8 mouse cellular contexts compared by ENCODE assay signal in genomic region chr17:67175836-67176235, GRCm38 (mm10).
DNase-seq lines count a peak whose midpoint lies in the region; ATAC-seq and TF ChIP-seq lines count a peak whose summit lies in the region.

No protein-coding gene starts in this region.

- H3K4me1 ChIP-seq in liver, adult 2 months (ENCODE audit: control insufficient read depth, insufficient read depth, low read length): no peaks in the 10 kb centered on the region
- H3K4me1 ChIP-seq in liver, embryonic 11.5 days (replicated peaks; ENCODE audit: control insufficient read depth, insufficient read depth, low read length): no peaks in the 10 kb centered on the region
- no peaks in the 10 kb centered on the region for H3K4me1 ChIP-seq in embryonic facial prominence, embryonic 11.5 days (ENCODE audit: control insufficient read depth, insufficient read depth, low read length)
- no peaks in the 10 kb centered on the region for H3K4me1 ChIP-seq in hindbrain, embryonic 12.5 days

- peak; percentile 45 for DNase-seq in liver, adult 2 months (ENCODE audit: extremely low read depth, low read depth, low spot score)
- no peak for DNase-seq in liver, embryonic 11.5 days (ENCODE audit: low spot score)
- DNase-seq in adrenal gland, postnatal 10 days: peak; percentile 41
- peak; percentile 71 for DNase-seq in embryonic facial prominence, embryonic 11.5 days (ENCODE audit: low spot score)
- peak; percentile 22 to 54 for DNase-seq in left cerebral cortex, adult 9 months (ENCODE audit: low spot score in 2 of 2)
- DNase-seq in retina, postnatal 1 day: peak; percentile 57
- DNase-seq in yolk sac, embryonic 10.5 days (ENCODE audit: low spot score): no peak

- no peaks in the 10 kb centered on the region for H3K27me3 ChIP-seq in liver, adult 2 months (ENCODE audit: control insufficient read depth, insufficient read depth, low read length)
- H3K27me3 ChIP-seq in liver, embryonic 11.5 days (replicated peaks; ENCODE audit: control insufficient read depth, insufficient read depth, low read length): no peaks in the 10 kb centered on the region
- no peaks in the 10 kb centered on the region for H3K27me3 ChIP-seq in embryonic facial prominence, embryonic 11.5 days (ENCODE audit: control insufficient read depth, insufficient read depth, low read length)
- no peaks in the 10 kb centered on the region for H3K27me3 ChIP-seq in hindbrain, embryonic 12.5 days

- no peak for ATAC-seq in liver, embryonic 11.5 days (replicated peaks; ENCODE audit: low FRiP score)
- ATAC-seq in embryonic facial prominence, embryonic 11.5 days (replicated peaks; ENCODE audit: insufficient number of reproducible peaks, low FRiP score, low TSS enrichment, low read depth): 0 out of 2 replicates have a peak, but pooled peaks have one; percentile 44
- ATAC-seq in hindbrain, embryonic 12.5 days (ENCODE audit: low FRiP score): 0 out of 2 replicates have a peak, but pooled peaks have one; percentile 13

- no peak overlapping the region for H3K9ac ChIP-seq in liver, adult 2 months (ENCODE audit: low read depth, low read length)
- no peak overlapping the region for H3K9ac ChIP-seq in liver, embryonic 11.5 days (ENCODE audit: low read depth, low read length)
- H3K9ac ChIP-seq in embryonic facial prominence, embryonic 11.5 days (replicated peaks; ENCODE audit: low read length): no peak overlapping the region
- no peak overlapping the region for H3K9ac ChIP-seq in hindbrain, embryonic 12.5 days

- peak; percentile 31; the same call in 1 of the 2 replicates for TF ChIP-seq CTCF in liver, adult 2 months (IDR thresholded peaks at IDR 0.05; ENCODE audit: low read depth, low read length)

- H3K79me2 ChIP-seq in liver, adult 2 months (ENCODE audit: control insufficient read depth, insufficient read depth, low read length): no peaks in the 10 kb centered on the region

- H3K9me3 ChIP-seq in liver, embryonic 11.5 days (ENCODE audit: control insufficient read depth, low read length): no peaks in the 10 kb centered on the region
- no peaks in the 10 kb centered on the region for H3K9me3 ChIP-seq in embryonic facial prominence, embryonic 11.5 days (replicated peaks; ENCODE audit: control insufficient read depth, low read length)
- no peaks in the 10 kb centered on the region for H3K9me3 ChIP-seq in hindbrain, embryonic 12.5 days (replicated peaks)

- WGBS in liver, adult 2 months: 5% methylated on average over 2 of the region's 2 CpGs
- WGBS in liver, embryonic 11.5 days: 52% methylated on average over 2 of the region's 2 CpGs
- 74% methylated on average over 2 of the region's 2 CpGs for WGBS in embryonic facial prominence, embryonic 11.5 days
- WGBS in hindbrain, embryonic 12.5 days: 51% methylated on average over 2 of the region's 2 CpGs

- H3K4me2 ChIP-seq in liver, embryonic 11.5 days: no peak overlapping the region
- no peak overlapping the region for H3K4me2 ChIP-seq in embryonic facial prominence, embryonic 11.5 days (ENCODE audit: low read depth, low read length)
- H3K4me2 ChIP-seq in hindbrain, embryonic 12.5 days (replicated peaks): no peak overlapping the region

- no peak overlapping the region for H3K4me3 ChIP-seq in liver, adult 2 months (ENCODE audit: insufficient read depth, low read depth, low read length)
- no peak overlapping the region for H3K4me3 ChIP-seq in liver, embryonic 11.5 days (ENCODE audit: low read depth, low read length)
- H3K4me3 ChIP-seq in embryonic facial prominence, embryonic 11.5 days (ENCODE audit: low read depth, low read length): no peak overlapping the region
- no peak overlapping the region for H3K4me3 ChIP-seq in hindbrain, embryonic 12.5 days

- no peaks in the 10 kb centered on the region for H3K36me3 ChIP-seq in liver, adult 2 months (ENCODE audit: control insufficient read depth, insufficient read depth, low read length)
- no peaks in the 10 kb centered on the region for H3K36me3 ChIP-seq in liver, embryonic 11.5 days (ENCODE audit: control insufficient read depth, insufficient read depth, low read length)
- H3K36me3 ChIP-seq in embryonic facial prominence, embryonic 11.5 days (replicated peaks; ENCODE audit: control insufficient read depth, insufficient read depth, low read depth, low read length): no peaks in the 10 kb centered on the region
- H3K36me3 ChIP-seq in hindbrain, embryonic 12.5 days: no peaks in the 10 kb centered on the region

- H3K27ac ChIP-seq in liver, adult 2 months (replicated peaks; ENCODE audit: insufficient read depth, low read depth, low read length): no peak overlapping the region
- no peak overlapping the region for H3K27ac ChIP-seq in liver, embryonic 11.5 days (ENCODE audit: low read depth, low read length)
- no peak overlapping the region for H3K27ac ChIP-seq in embryonic facial prominence, embryonic 11.5 days (replicated peaks; ENCODE audit: low read depth, low read length)
- H3K27ac ChIP-seq in hindbrain, embryonic 12.5 days: no peak overlapping the region

- no peak for TF ChIP-seq POLR2A in liver, adult 2 months (IDR thresholded peaks at IDR 0.05; ENCODE audit: extremely low read depth, insufficient read depth, low read length)

Comparison
In these comparisons a context has a peak if more than half of its experiments do, and no peak if none do; other contexts are left out.
1. DNase-seq: peak in liver, adult 2 months (single experiment), adrenal gland, postnatal 10 days (single experiment), embryonic facial prominence, embryonic 11.5 days (single experiment), left cerebral cortex, adult 9 months (2 of 2) and retina, postnatal 1 day (single experiment); none in liver, embryonic 11.5 days (single experiment) and yolk sac, embryonic 10.5 days (single experiment).